Mouse (Mus musculus) heart, postnatal 0 days (tissue): ENCODE data around the gene Robo1.

Source experiments
- CTCF ChIP-seq: IDR thresholded peaks from 2 replicates; pipeline ENCODE4 v1.5.1; 2016; ENCODE audit warnings: antibody characterized with exemption, control low read depth, low read depth
- EP300 ChIP-seq: IDR thresholded peaks from 2 replicates; pipeline ENCODE4 v1.6.1; 2016; ENCODE audit warnings: antibody characterized with exemption, low read depth

GRCm38 (mm10) chr16:72800121-72800749, 492.1 kb downstream of the Robo1 start:
- no peak for TF ChIP-seq CTCF
- TF ChIP-seq EP300: no peak
